In genomic region chr4:85106416-85106815, GRCm38 (mm10) we compare ENCODE assay signal across 29 mouse cellular contexts.
"Had no signal": no experiment of that assay in that cellular context is flagged by ENCODE, and none has a peak within 500 bp of the region (broad histone marks: within the 10 kb centered on the region; RNA-seq: fewer than 3 reads in every experiment).

No protein-coding gene starts in this region.

- H3K27ac ChIP-seq: embryonic facial prominence, embryonic 10.5 days; embryonic facial prominence, embryonic 12.5 days; embryonic facial prominence, embryonic 13.5 days; embryonic facial prominence, embryonic 15.5 days; forebrain, embryonic 10.5 days; forebrain, embryonic 12.5 days; forebrain, embryonic 13.5 days; forebrain, embryonic 15.5 days; gastrocnemius, adult 2 months; heart, adult 2 months had no signal

- H3K36me3 ChIP-seq: embryonic facial prominence, embryonic 10.5 days; forebrain, embryonic 10.5 days; forebrain, embryonic 12.5 days; forebrain, embryonic 15.5 days had no signal

- H3K27me3 ChIP-seq: embryonic facial prominence, embryonic 12.5 days; embryonic facial prominence, embryonic 13.5 days; embryonic facial prominence, embryonic 15.5 days; forebrain, embryonic 12.5 days; forebrain, embryonic 13.5 days; forebrain, embryonic 15.5 days had no signal

- H3K4me1 ChIP-seq: embryonic facial prominence, embryonic 10.5 days; embryonic facial prominence, embryonic 12.5 days; embryonic facial prominence, embryonic 13.5 days; embryonic facial prominence, embryonic 15.5 days; forebrain, embryonic 10.5 days; forebrain, embryonic 12.5 days; forebrain, embryonic 13.5 days; forebrain, embryonic 15.5 days had no signal

- H3K9ac ChIP-seq: embryonic facial prominence, embryonic 12.5 days; embryonic facial prominence, embryonic 13.5 days; embryonic facial prominence, embryonic 15.5 days; forebrain, embryonic 12.5 days; forebrain, embryonic 13.5 days; forebrain, embryonic 15.5 days; forebrain, postnatal 0 days had no signal

- DNase-seq: cerebellum, adult 2 months; cerebellum, adult 8-10 months; cerebellum, adult 9-10 months; cerebellum, adult 9-11 months; cerebellum, postnatal 10 days; cerebellum, postnatal 14 days; cerebellum, postnatal 25 days; cerebellum, postnatal 36 days; embryo, embryonic 11 days; forebrain, postnatal 0 days; gastrocnemius, adult 2 months; gastrocnemius, postnatal 10 days; gastrocnemius, postnatal 14 days; gastrocnemius, postnatal 25 days; gastrocnemius, postnatal 36 days; heart, adult 11 months; heart, adult 18-20 months; heart, adult 2 months had no signal

- H3K9me3 ChIP-seq: embryonic facial prominence, embryonic 10.5 days; embryonic facial prominence, embryonic 12.5 days; embryonic facial prominence, embryonic 13.5 days; embryonic facial prominence, embryonic 15.5 days; forebrain, embryonic 10.5 days; forebrain, embryonic 12.5 days; forebrain, embryonic 13.5 days; forebrain, embryonic 15.5 days had no signal

- H3K4me2 ChIP-seq: embryonic facial prominence, embryonic 12.5 days; embryonic facial prominence, embryonic 13.5 days; embryonic facial prominence, embryonic 15.5 days; forebrain, embryonic 12.5 days; forebrain, embryonic 13.5 days; forebrain, embryonic 15.5 days had no signal

- H3K4me3 ChIP-seq: embryonic facial prominence, embryonic 10.5 days; embryonic facial prominence, embryonic 12.5 days; embryonic facial prominence, embryonic 13.5 days; embryonic facial prominence, embryonic 15.5 days; erythroblast, embryonic 14.5 days; forebrain, embryonic 10.5 days; forebrain, embryonic 12.5 days; forebrain, embryonic 13.5 days; forebrain, embryonic 15.5 days; gastrocnemius, adult 2 months; heart, adult 2 months had no signal

- ATAC-seq: forebrain, embryonic 13.5 days; forebrain, embryonic 14.5 days; forebrain, embryonic 15.5 days; forebrain, embryonic 16.5 days; forebrain, postnatal 0 days had no signal
